ENCODE assay signal across 15 mouse cellular contexts in the genomic region with DNA sequence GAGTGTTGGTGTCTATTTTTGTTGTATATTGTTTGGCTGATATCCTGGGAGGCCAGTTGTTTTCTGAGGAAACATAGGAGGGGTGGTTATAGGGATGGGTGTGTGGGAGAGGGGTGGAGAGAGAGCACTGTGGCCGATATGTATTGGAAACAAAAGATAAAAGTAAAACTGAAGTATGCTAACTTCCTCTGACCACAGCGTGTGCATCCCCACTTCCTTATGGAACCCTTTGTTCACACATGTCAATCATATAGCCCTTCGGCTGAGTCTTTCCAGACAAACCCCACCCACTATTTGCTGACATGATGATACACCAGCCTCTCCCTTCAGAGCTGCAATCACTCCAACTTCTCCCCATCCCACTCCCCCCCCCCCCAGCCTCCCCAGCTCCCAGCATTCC.
"Had no signal": no experiment of that assay in that cellular context is flagged by ENCODE, and none has a peak within 500 bp of the region (broad histone marks: within the 10 kb centered on the region; RNA-seq: fewer than 3 reads in every experiment).

No protein-coding gene starts in this region.

- H3K4me3 ChIP-seq: megakaryocyte, embryonic 14.5 days; midbrain, embryonic 12.5 days; neural tube, embryonic 12.5 days; stomach, embryonic 15.5 days had no signal

- DNase-seq: lung, adult 18-20 months; lung, embryonic 14.5 days; lung, postnatal 10 days; lung, postnatal 4 days; midbrain, embryonic 14.5 days; right cerebral cortex, postnatal 14 days; thymus, adult 2 months; thymus, postnatal 25 days; thymus, postnatal 4 days had no signal

- H3K9ac ChIP-seq: liver, embryonic 14.5 days; lung, embryonic 14.5 days; midbrain, embryonic 12.5 days; neural tube, embryonic 12.5 days; stomach, embryonic 15.5 days had no signal

- H3K27me3 ChIP-seq: midbrain, embryonic 12.5 days; neural tube, embryonic 12.5 days; stomach, embryonic 15.5 days had no signal

- H3K27ac ChIP-seq: liver, embryonic 14.5 days; midbrain, embryonic 12.5 days; neural tube, embryonic 12.5 days; stomach, embryonic 15.5 days; stomach, postnatal 0 days had no signal

- H3K9me3 ChIP-seq: megakaryocyte, embryonic 14.5 days; midbrain, embryonic 12.5 days; neural tube, embryonic 12.5 days; stomach, embryonic 15.5 days had no signal

- H3K36me3 ChIP-seq: midbrain, embryonic 12.5 days; neural tube, embryonic 12.5 days; stomach, embryonic 15.5 days had no signal

- H3K4me1 ChIP-seq: midbrain, embryonic 12.5 days; neural tube, embryonic 12.5 days; stomach, embryonic 15.5 days had no signal

- H3K4me2 ChIP-seq: lung, embryonic 14.5 days; midbrain, embryonic 12.5 days; neural tube, embryonic 12.5 days; stomach, embryonic 15.5 days had no signal
